In the genomic region with DNA sequence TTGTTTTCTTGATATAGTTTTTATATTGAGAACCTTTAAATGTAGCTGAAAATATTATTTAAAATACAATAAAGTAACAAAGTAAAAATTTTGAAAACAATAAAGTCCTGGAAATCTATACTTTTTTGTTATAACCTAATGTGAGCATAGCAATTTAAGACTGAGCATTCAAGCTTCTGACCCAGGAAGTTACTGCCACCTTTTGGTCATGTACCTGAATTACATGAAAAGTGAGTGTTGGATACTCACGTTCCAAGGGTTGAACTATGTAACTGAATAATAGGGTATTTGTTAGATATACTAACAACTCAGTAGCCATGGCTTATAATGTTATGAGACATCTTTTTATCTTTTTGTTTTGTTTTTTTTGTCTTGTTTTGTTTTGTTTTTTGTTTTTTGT, we compare ENCODE assay signal across 12 mouse cellular contexts. TPM values are rescaled to one million over a fixed set of nuclear protein-coding genes. Genes with fewer than 3 reads are reported as not detected.
DNase-seq lines count a peak whose midpoint lies in the region; ATAC-seq and TF ChIP-seq lines count a peak whose summit lies in the region.
"Had no signal": no experiment of that assay in that cellular context is flagged by ENCODE, and none has a peak within 500 bp of the region (broad histone marks: within the 10 kb centered on the region; RNA-seq: fewer than 3 reads in every experiment).

No protein-coding gene starts in this region.

- H3K9me3 ChIP-seq in liver, embryonic 12.5 days (replicated peaks), result no peaks in the 10 kb centered on the region
- H3K9me3 ChIP-seq: embryonic facial prominence, embryonic 13.5 days; heart, embryonic 15.5 days; limb, embryonic 12.5 days; midbrain, embryonic 15.5 days had no signal

- H3K27me3 ChIP-seq in liver, adult 2 months (ENCODE audit: control insufficient read depth, insufficient read depth, low read length), result no peaks in the 10 kb centered on the region
- H3K27me3 ChIP-seq in liver, embryonic 12.5 days (replicated peaks), result no peaks in the 10 kb centered on the region
- H3K27me3 ChIP-seq: heart, embryonic 15.5 days; limb, embryonic 12.5 days; midbrain, embryonic 15.5 days had no signal

- TF ChIP-seq POLR2A in liver, adult 2 months (IDR thresholded peaks at IDR 0.05; ENCODE audit: extremely low read depth, insufficient read depth, low read length), result no peak

- H3K27ac ChIP-seq in liver, adult 2 months (replicated peaks; ENCODE audit: insufficient read depth, low read depth, low read length), result no peak overlapping the region
- H3K27ac ChIP-seq in liver, embryonic 12.5 days, result no peak overlapping the region
- H3K27ac ChIP-seq: embryonic facial prominence, embryonic 13.5 days; heart, embryonic 15.5 days; limb, embryonic 12.5 days; midbrain, embryonic 15.5 days had no signal

- ATAC-seq in liver, embryonic 12.5 days, result no peak
- ATAC-seq: midbrain, embryonic 15.5 days had no signal

- H3K9ac ChIP-seq in liver, adult 2 months (ENCODE audit: low read depth, low read length), result no peak overlapping the region
- no peak overlapping the region for H3K9ac ChIP-seq in liver, embryonic 12.5 days
- H3K9ac ChIP-seq: embryonic facial prominence, embryonic 13.5 days; heart, embryonic 15.5 days; limb, embryonic 12.5 days; midbrain, embryonic 15.5 days had no signal

- TF ChIP-seq CTCF in liver, adult 2 months (IDR thresholded peaks at IDR 0.05; ENCODE audit: low read depth, low read length), result peak; percentile 38; the same call in 1 of the 2 replicates

- H3K36me3 ChIP-seq in liver, adult 2 months (ENCODE audit: control insufficient read depth, insufficient read depth, low read length), result no peaks in the 10 kb centered on the region
- H3K36me3 ChIP-seq in liver, embryonic 12.5 days, result no peaks in the 10 kb centered on the region
- H3K36me3 ChIP-seq: embryonic facial prominence, embryonic 13.5 days; heart, embryonic 15.5 days; limb, embryonic 12.5 days; midbrain, embryonic 15.5 days had no signal

- H3K4me1 ChIP-seq in liver, adult 2 months (ENCODE audit: control insufficient read depth, insufficient read depth, low read length), result no peaks in the 10 kb centered on the region
- H3K4me1 ChIP-seq in liver, embryonic 12.5 days, result no peaks in the 10 kb centered on the region
- H3K4me1 ChIP-seq: embryonic facial prominence, embryonic 13.5 days; heart, embryonic 15.5 days; limb, embryonic 12.5 days; midbrain, embryonic 15.5 days had no signal

- no peaks in the 10 kb centered on the region for H3K79me2 ChIP-seq in liver, adult 2 months (ENCODE audit: control insufficient read depth, insufficient read depth, low read length)

- DNase-seq in embryo, embryonic 10 days (ENCODE audit: low spot score), result peak; percentile 7
- no peak for DNase-seq in embryo, embryonic 9.5 days (ENCODE audit: extremely low spot score)
- peak; percentile 50 for DNase-seq in liver, adult 2 months (ENCODE audit: extremely low read depth, low read depth, low spot score)
- peak; percentile 0 to 19 for DNase-seq in CD8-positive naive resting alpha-beta T cell, adult 2 months (ENCODE audit: low read depth in 2 of 2, low spot score in 2 of 2)
- peak; percentile 9 for DNase-seq in embryo, embryonic 10.5 days (ENCODE audit: low spot score)
- no peak for DNase-seq in urinary bladder, postnatal 10 days (ENCODE audit: low spot score)
- DNase-seq in adrenal gland, adult 8-10 months, result no peak

- WGBS in liver, adult 2 months, result 4% methylated on average over 1 of the region's 1 CpGs
- 22% methylated on average over 1 of the region's 1 CpGs for WGBS in liver, embryonic 12.5 days (ENCODE audit: insufficient replicate concordance)

- H3K4me3 ChIP-seq in liver, adult 2 months (ENCODE audit: insufficient read depth, low read depth, low read length), result no peak overlapping the region
- H3K4me3 ChIP-seq in liver, embryonic 12.5 days, result no peak overlapping the region
- H3K4me3 ChIP-seq: embryonic facial prominence, embryonic 13.5 days; heart, embryonic 15.5 days; limb, embryonic 12.5 days; midbrain, embryonic 15.5 days had no signal

- H3K4me2 ChIP-seq in liver, embryonic 12.5 days, result no peak overlapping the region
- H3K4me2 ChIP-seq: embryonic facial prominence, embryonic 13.5 days; heart, embryonic 15.5 days; limb, embryonic 12.5 days; midbrain, embryonic 15.5 days had no signal

RNA-seq across cellular contexts. Expression of a gene that starts 42.6 kb away (rescaled TPM):
- 0.07 TPM in 1 of 2 replicates, not detected in the other for total RNA-seq in liver, adult 2 months (2014; rRNA removed)
- not detected in 2 replicates for polyA plus RNA-seq in liver, adult 2 months (2012; rRNA removed)
- polyA plus RNA-seq in liver, embryonic 12.5 days (2016; fragmentation: Nextera tagmentation; extraction: Ambion mirVana), result 0.04 and 0.06 TPM in 2 replicates
- 1 to 10 TPM; 3.1 to 4.6 (median 4.0) TPM for total RNA-seq in adrenal gland, adult 8-10 months (2022)

RNA-seq across cellular contexts. Expression of a gene that starts 43.3 kb away (rescaled TPM):
- not detected in 2 replicates for total RNA-seq in liver, adult 2 months (2014; rRNA removed)
- not detected in 2 replicates for polyA plus RNA-seq in liver, adult 2 months (2012; rRNA removed)
- 0.50 and 0.54 TPM in 2 replicates for polyA plus RNA-seq in liver, embryonic 12.5 days (2016; fragmentation: Nextera tagmentation; extraction: Ambion mirVana)
- total RNA-seq in adrenal gland, adult 8-10 months (2022), result 1 to 10 TPM; 1.9 to 4.7 (median 3.1) TPM

Comparison
In these comparisons a context has a peak if more than half of its experiments do, and no peak if none do; other contexts are left out.
1. DNase-seq: peak in embryo, embryonic 10 days (single experiment), liver, adult 2 months (single experiment), CD8-positive naive resting alpha-beta T cell, adult 2 months (2 of 2) and embryo, embryonic 10.5 days (single experiment); none in embryo, embryonic 9.5 days (single experiment), urinary bladder, postnatal 10 days (single experiment) and adrenal gland, adult 8-10 months (single experiment).